Comparison of ENCODE assay signal across 17 mouse cellular contexts in the genomic region with DNA sequence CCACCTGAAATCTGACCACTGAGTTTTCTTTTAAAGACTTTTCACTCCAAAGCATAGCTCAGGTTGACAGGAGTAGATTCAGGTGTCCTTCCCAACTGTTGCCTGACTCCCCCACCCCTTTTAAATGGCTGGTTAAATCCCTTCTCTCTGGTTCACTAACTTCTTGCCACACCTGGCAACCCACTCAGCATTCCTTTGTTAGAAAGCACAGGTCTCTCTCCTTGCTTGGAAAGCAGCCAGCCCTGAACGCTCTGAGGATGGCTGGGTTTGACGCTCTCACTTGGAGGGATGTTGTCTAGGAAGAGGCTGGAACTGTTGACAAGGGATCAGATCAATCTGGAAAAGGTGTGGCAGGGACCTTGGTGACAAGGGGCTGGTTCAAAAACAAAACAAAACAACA.
DNase-seq lines count a peak whose midpoint lies in the region; ATAC-seq and TF ChIP-seq lines count a peak whose summit lies in the region.
"Had no signal": no experiment of that assay in that cellular context is flagged by ENCODE, and none has a peak within 500 bp of the region (broad histone marks: within the 10 kb centered on the region; RNA-seq: fewer than 3 reads in every experiment).

No protein-coding gene starts in this region.

- DNase-seq in heart, adult 11 months = peak; percentile 78
- DNase-seq in heart, adult 8-10 months (ENCODE audit: low spot score) = no peak
- DNase-seq in lung, embryonic 14.5 days = peak; percentile 71
- no peak for DNase-seq in lung, adult 18-20 months
- DNase-seq in layer of hippocampus, adult 2 months (ENCODE audit: low spot score in 2 of 2) = no peak
- DNase-seq: adrenal gland, postnatal 14 days; cerebellum, adult 11-12 months; gastrocnemius, postnatal 36 days; spleen, adult 18-20 months had no signal

- no peak overlapping the region for H3K4me2 ChIP-seq in lung, embryonic 14.5 days
- H3K4me2 ChIP-seq in kidney, embryonic 16.5 days (replicated peaks; ENCODE audit: low read depth, low read length) = peak overlapping the region; percentile 6; the same call in 1 of the 2 replicates
- H3K4me2 ChIP-seq in limb, embryonic 12.5 days = no peak overlapping the region
- H3K4me2 ChIP-seq in intestine, embryonic 15.5 days (replicated peaks) = no peak overlapping the region
- H3K4me2 ChIP-seq: forebrain, embryonic 12.5 days; heart, embryonic 12.5 days; lung, embryonic 15.5 days; stomach, embryonic 15.5 days had no signal

- H3K9me3 ChIP-seq in lung, embryonic 14.5 days (ENCODE audit: low read depth, low read length) = no peaks in the 10 kb centered on the region
- no peaks in the 10 kb centered on the region for H3K9me3 ChIP-seq in kidney, embryonic 16.5 days (ENCODE audit: low read length)
- no peaks in the 10 kb centered on the region for H3K9me3 ChIP-seq in limb, embryonic 12.5 days
- no peaks in the 10 kb centered on the region for H3K9me3 ChIP-seq in intestine, embryonic 15.5 days
- H3K9me3 ChIP-seq: forebrain, embryonic 12.5 days; heart, embryonic 12.5 days; lung, embryonic 15.5 days; stomach, embryonic 15.5 days had no signal

- H3K4me3 ChIP-seq in lung, embryonic 14.5 days (ENCODE audit: low read depth, low read length) = no peak overlapping the region
- no peak overlapping the region for H3K4me3 ChIP-seq in kidney, embryonic 16.5 days (ENCODE audit: low read length)
- H3K4me3 ChIP-seq in limb, embryonic 12.5 days (replicated peaks) = no peak overlapping the region
- H3K4me3 ChIP-seq in intestine, embryonic 15.5 days (replicated peaks) = no peak overlapping the region
- no peak overlapping the region for H3K4me3 ChIP-seq in layer of hippocampus, adult 2 months
- H3K4me3 ChIP-seq: forebrain, embryonic 12.5 days; heart, embryonic 12.5 days; lung, embryonic 15.5 days; stomach, embryonic 15.5 days had no signal

- no peaks in the 10 kb centered on the region; the same call in none of the 2 replicates for H3K36me3 ChIP-seq in lung, embryonic 14.5 days (ENCODE audit: insufficient read depth)
- H3K36me3 ChIP-seq in kidney, embryonic 16.5 days (ENCODE audit: insufficient read depth, low read length) = 0 out of 2 replicates have a peak, but pooled peaks cover 5% of the 10 kb centered on the region
- H3K36me3 ChIP-seq in limb, embryonic 12.5 days = no peaks in the 10 kb centered on the region
- H3K36me3 ChIP-seq in intestine, embryonic 15.5 days = no peaks in the 10 kb centered on the region
- H3K36me3 ChIP-seq: lung, embryonic 15.5 days had no signal

- no peak for TF ChIP-seq CTCF in lung, embryonic 14.5 days (IDR thresholded peaks at IDR 0.05; ENCODE audit: low read depth)
- no peak for TF ChIP-seq CTCF in layer of hippocampus, adult 2 months (conservative IDR thresholded peaks at IDR 0.05)

- WGBS in lung, embryonic 14.5 days = 40% methylated on average over 2 of the region's 2 CpGs
- WGBS in kidney, embryonic 16.5 days = 14% methylated on average over 2 of the region's 2 CpGs
- 26% methylated on average over 2 of the region's 2 CpGs for WGBS in limb, embryonic 12.5 days
- WGBS in intestine, embryonic 15.5 days = 46% methylated on average over 2 of the region's 2 CpGs

- no peak overlapping the region for H3K9ac ChIP-seq in lung, embryonic 14.5 days
- H3K9ac ChIP-seq in kidney, embryonic 16.5 days (replicated peaks; ENCODE audit: low read length) = no peak overlapping the region
- no peak overlapping the region for H3K9ac ChIP-seq in limb, embryonic 12.5 days (replicated peaks)
- H3K9ac ChIP-seq in intestine, embryonic 15.5 days = no peak overlapping the region
- H3K9ac ChIP-seq: forebrain, embryonic 12.5 days; heart, embryonic 12.5 days; lung, embryonic 15.5 days; stomach, embryonic 15.5 days had no signal

- ATAC-seq in lung, embryonic 14.5 days (ENCODE audit: insufficient read depth) = peak; percentile 48
- ATAC-seq in kidney, embryonic 16.5 days (ENCODE audit: low FRiP score, low TSS enrichment) = peak; percentile 70
- ATAC-seq in limb, embryonic 12.5 days (ENCODE audit: insufficient number of reproducible peaks, insufficient read depth, low FRiP score, low TSS enrichment, low read depth) = no peak
- no peak for ATAC-seq in intestine, embryonic 15.5 days
- ATAC-seq: activated CD4-positive, CD25-positive, alpha-beta regulatory T cell, adult 4 months had no signal

- no peak overlapping the region for H3K27ac ChIP-seq in lung, embryonic 14.5 days (ENCODE audit: low read depth)
- H3K27ac ChIP-seq in kidney, embryonic 16.5 days (ENCODE audit: low read length) = peak overlapping the region; percentile 35
- 0 out of 2 replicates have a peak overlapping the region, but pooled peaks have one; percentile 8 for H3K27ac ChIP-seq in limb, embryonic 12.5 days
- no peak overlapping the region for H3K27ac ChIP-seq in intestine, embryonic 15.5 days
- H3K27ac ChIP-seq in layer of hippocampus, adult 2 months = no peak overlapping the region
- H3K27ac ChIP-seq: forebrain, embryonic 12.5 days; lung, embryonic 15.5 days; stomach, embryonic 15.5 days had no signal

- peaks cover 15% of the 10 kb centered on the region for H3K4me1 ChIP-seq in lung, embryonic 14.5 days (ENCODE audit: insufficient read depth)
- H3K4me1 ChIP-seq in kidney, embryonic 16.5 days (ENCODE audit: insufficient read depth, low read length) = peaks cover 61% of the 10 kb centered on the region
- peaks cover 43% of the 10 kb centered on the region for H3K4me1 ChIP-seq in limb, embryonic 12.5 days (replicated peaks)
- no peaks in the 10 kb centered on the region for H3K4me1 ChIP-seq in intestine, embryonic 15.5 days (replicated peaks)
- H3K4me1 ChIP-seq: stomach, embryonic 15.5 days had no signal

- no peaks in the 10 kb centered on the region for H3K27me3 ChIP-seq in lung, embryonic 14.5 days (ENCODE audit: insufficient read depth, low read length)
- H3K27me3 ChIP-seq in kidney, embryonic 16.5 days (ENCODE audit: insufficient read depth, low read length) = no peaks in the 10 kb centered on the region
- peaks cover 32% of the 10 kb centered on the region for H3K27me3 ChIP-seq in limb, embryonic 12.5 days
- no peaks in the 10 kb centered on the region for H3K27me3 ChIP-seq in intestine, embryonic 15.5 days (replicated peaks)
- H3K27me3 ChIP-seq: heart, embryonic 12.5 days; lung, embryonic 15.5 days; stomach, embryonic 15.5 days had no signal

Comparison
In these comparisons a context has a peak if more than half of its experiments do, and no peak if none do; other contexts are left out.
1. DNase-seq: peak in heart, adult 11 months (single experiment) and lung, embryonic 14.5 days (single experiment); none in heart, adult 8-10 months (single experiment), lung, adult 18-20 months (0 of 2) and layer of hippocampus, adult 2 months (0 of 2).
2. ATAC-seq: peak in lung, embryonic 14.5 days (single experiment) and kidney, embryonic 16.5 days (single experiment); none in limb, embryonic 12.5 days (single experiment) and intestine, embryonic 15.5 days (single experiment).
3. H3K27ac ChIP-seq: peak in kidney, embryonic 16.5 days (single experiment) and limb, embryonic 12.5 days (single experiment); none in lung, embryonic 14.5 days (single experiment), intestine, embryonic 15.5 days (single experiment) and layer of hippocampus, adult 2 months (single experiment).